Mouse (Mus musculus) thymus, adult 2 months (tissue): Measurements from ENCODE around the gene Actn1.

Experiments
- CTCF ChIP-seq: fragments of 200-500 bp; IDR thresholded peaks from 2 replicates; pipeline ENCODE4 v1.5.1; 2012; ENCODE audit warnings: mild to moderate bottlenecking, control low read depth, low read length, moderate library complexity, borderline replicate concordance; ENCODE audit not compliant: control insufficient read depth, poor library complexity, insufficient read depth; ENCODE audit errors: extremely low read depth
- POLR2A ChIP-seq: fragments of 200-500 bp; IDR thresholded peaks from 2 replicates; pipeline ENCODE4 v1.6.1; 2012; ENCODE audit warnings: mild to moderate bottlenecking, low read length, control low read depth, moderate library complexity; ENCODE audit not compliant: control insufficient read depth, poor library complexity, insufficient read depth; ENCODE audit errors: extremely low read depth

DNA sequence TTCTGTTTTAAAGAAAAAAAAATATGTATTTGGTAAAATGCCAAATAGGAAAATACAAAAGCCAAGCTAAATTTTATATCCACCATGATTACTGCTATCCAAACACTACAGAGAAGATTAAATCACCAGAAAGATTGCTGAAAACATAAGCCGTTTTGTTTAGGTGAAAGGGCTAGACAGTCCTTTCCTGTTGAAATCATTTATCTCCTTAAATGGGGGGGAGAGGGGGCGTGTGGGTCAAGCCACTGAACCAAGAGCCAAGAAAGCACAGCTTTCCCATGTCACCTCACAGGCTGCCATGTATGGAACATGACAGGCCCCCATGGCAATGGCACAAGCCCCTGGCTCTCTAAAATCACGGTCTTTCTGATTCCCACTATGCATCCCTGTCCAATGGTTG is 21.6 kb downstream of the Actn1 start:
- no peak for TF ChIP-seq CTCF
- no peak for TF ChIP-seq POLR2A
